Mouse (Mus musculus) skeletal muscle tissue, postnatal 0 days (tissue): ENCODE data around the gene Large1. TPM values are rescaled to one million over a fixed set of nuclear protein-coding genes. Genes with fewer than 3 reads are reported as not detected.

ENCODE experiments used
- microRNA-seq, 2 experiments: library from miRNA; unstranded; fragments of <30 nt; microRNA quantifications; one replicate each; pipeline ENCODE4; 2016
- polyA plus RNA-seq: library from polyadenylated mRNA; unstranded; fragments of >200 nt; fragmentation: Nextera tagmentation; extraction: Ambion mirVana; gene quantifications from 2 replicates; pipeline ENCODE4 v1.2.1, GENCODE M21; 2015

Gene Large1
- polyA plus RNA-seq: 4.7 and 5.5 TPM in 2 replicates

DNA sequence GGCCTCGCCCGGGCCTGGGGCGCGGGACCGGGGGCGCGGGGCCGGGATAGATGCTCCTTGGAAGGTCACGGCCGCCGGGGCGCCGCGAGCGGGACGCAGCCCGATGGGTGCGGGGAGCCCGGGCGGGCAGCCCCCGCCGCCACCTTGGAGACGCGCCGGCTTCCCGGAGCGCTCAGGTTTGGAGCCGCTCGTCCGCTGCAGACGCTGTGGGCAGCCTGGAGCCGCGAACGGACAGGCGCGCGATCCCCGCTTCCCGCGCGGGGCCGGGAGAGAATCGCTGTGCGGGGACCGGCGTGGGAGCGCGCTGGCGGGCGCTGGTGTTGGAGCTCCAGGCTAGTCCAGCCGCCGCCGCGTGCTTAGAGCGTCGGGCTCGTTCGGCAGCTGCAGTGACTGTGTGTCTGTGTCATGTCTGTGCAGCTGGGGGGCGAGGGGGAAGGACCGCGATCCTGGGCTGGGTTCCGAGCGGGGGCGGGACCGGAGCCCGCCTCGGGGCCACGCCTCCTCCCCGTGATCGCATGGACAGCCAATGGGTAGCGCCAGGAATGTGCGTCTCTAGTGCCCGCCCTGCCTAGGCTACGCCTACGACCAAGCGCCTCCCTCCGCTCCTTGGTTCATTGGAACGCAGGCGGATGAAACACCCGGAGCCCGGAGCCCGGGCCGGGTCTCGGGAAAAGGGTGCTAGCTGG lies at the start of gene Large1:
Gene Large1 (minus strand): TSS at position 433 of the 686 bp plus-strand sequence.

Small RNAs within 50 kb of the gene (microRNA-seq; reads per million reads assigned to microRNA genes)
- gene Mir28b: 0 to 0.51 reads per million in 2 experiments
